Mouse (Mus musculus): ENCODE measurements at regions not wholly inside any gene's neighbourhood (a gene's known extent, or its start where the extent isn't known, plus 50 kb on each side); places are given as distances from the start of the nearest gene placed in this dataset.

DNA sequence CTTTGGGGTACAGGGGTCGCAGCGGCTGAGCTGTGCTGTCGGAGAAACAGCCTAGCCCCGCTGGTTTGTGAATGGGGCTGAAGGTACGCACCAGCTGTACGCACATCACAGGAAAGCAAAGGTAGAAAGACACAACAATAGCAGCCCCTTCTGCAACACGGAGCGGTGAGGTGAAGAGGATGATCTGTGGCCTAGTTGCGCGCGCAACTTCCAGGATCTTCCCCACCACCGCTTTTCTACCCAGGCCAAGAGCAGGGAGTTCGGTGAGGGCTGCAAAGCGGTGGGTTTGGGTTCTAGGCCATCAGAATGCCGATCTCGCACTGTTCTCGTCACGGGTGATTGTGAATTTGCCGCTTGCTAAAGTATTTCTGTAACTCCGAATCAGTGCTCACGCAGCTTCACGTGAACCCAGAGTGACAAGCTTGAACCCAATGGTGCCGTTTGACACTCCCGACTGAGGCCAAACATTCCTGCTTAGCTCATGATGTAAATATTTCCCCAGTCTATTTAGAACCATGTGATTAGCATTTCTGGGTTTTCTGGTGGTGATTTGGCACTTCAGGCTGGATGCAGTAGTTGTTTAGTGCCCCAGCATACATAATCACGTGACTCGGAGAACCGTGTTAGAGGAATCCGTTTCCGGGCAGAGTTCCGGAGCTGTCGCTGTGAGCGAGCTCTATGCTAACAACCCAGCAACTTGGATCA is 54.7 kb downstream of the Cryaa start:
- WGBS = 94% methylated on average over 32 of the region's 32 CpGs
- Histone ChIP-seq H3K9ac (ENCODE audit: low read depth, low read length) (no peak overlapping the region), H3K4me1 (replicated peaks; ENCODE audit: control insufficient read depth, insufficient read depth, low read length) (no peaks in the 10 kb centered on the region), H3K4me3 (ENCODE audit: low read depth, low read length) (no peak overlapping the region), H3K27ac (ENCODE audit: low read depth, low read length) (no peak overlapping the region), H3K4me2 (replicated peaks; ENCODE audit: low read depth, low read length) (no peak overlapping the region), H3K27me3 (ENCODE audit: control insufficient read depth, insufficient read depth, low read length) (no peaks in the 10 kb centered on the region), H3K36me3 (ENCODE audit: control insufficient read depth, insufficient read depth, low read length) (no peaks in the 10 kb centered on the region), H3K9me3 (ENCODE audit: control insufficient read depth, low read length) (no peaks in the 10 kb centered on the region)
- no peak for ATAC-seq (ENCODE audit: low FRiP score)
- no peak for DNase-seq (ENCODE audit: low spot score)

DNA sequence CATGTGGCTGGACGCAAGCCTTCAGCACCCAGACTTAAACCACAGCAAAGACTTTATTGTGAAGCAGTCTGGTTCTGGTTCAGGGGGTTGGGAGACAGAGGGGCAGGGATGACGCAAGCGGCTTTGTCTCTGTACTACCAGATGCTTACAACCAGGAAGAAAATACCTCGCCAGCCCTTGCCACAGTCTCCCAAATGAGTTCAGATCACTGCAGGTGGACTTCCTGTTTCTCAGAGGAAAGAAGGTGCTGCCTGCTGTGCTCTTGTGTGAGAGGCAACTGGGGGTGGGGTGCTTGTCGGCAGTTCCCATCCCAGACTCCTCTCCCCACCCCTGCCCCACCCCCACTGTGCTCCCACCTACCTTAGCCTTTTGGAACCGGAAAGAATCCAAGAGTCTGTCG is 56.9 kb downstream of the Cryaa start:
- Histone ChIP-seq H3K4me3 (ENCODE audit: low read depth, low read length) (no peak overlapping the region), H3K27me3 (ENCODE audit: control insufficient read depth, insufficient read depth, low read length) (no peaks in the 10 kb centered on the region), H3K9me3 (ENCODE audit: control insufficient read depth, low read length) (no peaks in the 10 kb centered on the region), H3K4me2 (replicated peaks; ENCODE audit: low read depth, low read length) (no peak overlapping the region), H3K27ac (ENCODE audit: low read depth, low read length) (no peak overlapping the region), H3K4me1 (replicated peaks; ENCODE audit: control insufficient read depth, insufficient read depth, low read length) (no peaks in the 10 kb centered on the region), H3K9ac (ENCODE audit: low read depth, low read length) (no peak overlapping the region), H3K36me3 (ENCODE audit: control insufficient read depth, insufficient read depth, low read length) (no peaks in the 10 kb centered on the region)
- ATAC-seq (ENCODE audit: low FRiP score) (no peak), DNase-seq (ENCODE audit: low spot score) (no peak)
- 35% methylated on average over 7 of the region's 7 CpGs for WGBS

DNA sequence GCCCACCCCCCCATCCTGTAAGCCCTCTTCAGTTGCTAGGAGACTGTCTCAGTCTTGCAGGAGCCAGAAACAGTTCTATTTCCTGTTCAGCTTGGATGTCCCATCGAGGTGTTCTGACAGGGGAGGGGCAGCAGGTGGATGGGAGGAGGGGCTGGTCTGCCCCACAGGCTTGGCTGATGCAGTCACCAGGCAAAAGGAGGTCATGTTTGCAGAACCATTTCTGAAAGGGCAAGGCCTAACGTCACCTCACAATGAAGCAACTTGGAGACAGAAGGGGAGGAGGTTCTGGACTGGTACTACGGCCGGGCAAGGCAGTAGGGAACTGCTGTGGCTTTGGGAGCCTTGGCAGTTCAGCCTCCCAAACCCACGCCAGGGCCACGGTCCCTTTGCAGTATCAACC is 59.1 kb downstream of the Cryaa start:
- Histone ChIP-seq H3K36me3 (ENCODE audit: control insufficient read depth, insufficient read depth, low read length) (no peaks in the 10 kb centered on the region), H3K9ac (ENCODE audit: low read depth, low read length) (no peak overlapping the region), H3K27me3 (ENCODE audit: control insufficient read depth, insufficient read depth, low read length) (no peaks in the 10 kb centered on the region), H3K27ac (ENCODE audit: low read depth, low read length) (no peak overlapping the region), H3K4me3 (ENCODE audit: low read depth, low read length) (no peak overlapping the region), H3K4me1 (replicated peaks; ENCODE audit: control insufficient read depth, insufficient read depth, low read length) (no peaks in the 10 kb centered on the region), H3K4me2 (replicated peaks; ENCODE audit: low read depth, low read length) (no peak overlapping the region), H3K9me3 (ENCODE audit: control insufficient read depth, low read length) (no peaks in the 10 kb centered on the region)
- ATAC-seq (ENCODE audit: low FRiP score) = no peak
- no peak for DNase-seq (ENCODE audit: low spot score)
- 85% methylated on average over 6 of the region's 6 CpGs for WGBS

DNA sequence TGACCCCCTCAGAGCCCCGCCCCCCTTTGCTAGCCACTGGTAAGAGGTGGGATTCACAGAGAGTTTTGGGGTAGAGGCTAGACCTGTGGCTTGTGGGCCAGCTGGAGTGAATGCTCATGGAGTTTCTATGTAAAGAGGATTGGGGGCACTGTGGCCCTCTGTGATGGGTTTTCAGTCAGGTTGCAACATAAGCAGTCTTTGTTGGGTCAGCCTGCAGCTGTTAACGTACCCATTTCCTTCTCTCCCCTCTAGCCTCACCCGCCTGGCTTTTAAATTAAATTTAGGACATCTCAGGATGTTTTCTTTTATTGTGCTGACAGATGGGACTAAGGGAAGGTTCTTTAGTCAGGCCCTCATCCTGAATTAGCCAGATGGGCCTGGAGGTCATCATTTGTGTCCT is 60.6 kb downstream of the Cryaa start:
- 69% methylated on average over 3 of the region's 3 CpGs for WGBS
- DNase-seq (ENCODE audit: low spot score) (no peak), ATAC-seq (ENCODE audit: low FRiP score) (no peak)
- no peaks in the 10 kb centered on the region for H3K9me3 ChIP-seq (ENCODE audit: control insufficient read depth, low read length)
- no peaks in the 10 kb centered on the region for H3K27me3 ChIP-seq (ENCODE audit: control insufficient read depth, insufficient read depth, low read length)
- H3K9ac ChIP-seq (ENCODE audit: low read depth, low read length) = no peak overlapping the region
- H3K36me3 ChIP-seq (ENCODE audit: control insufficient read depth, insufficient read depth, low read length) = no peaks in the 10 kb centered on the region
- no peaks in the 10 kb centered on the region for H3K4me1 ChIP-seq (replicated peaks; ENCODE audit: control insufficient read depth, insufficient read depth, low read length)
- no peak overlapping the region for H3K4me2 ChIP-seq (replicated peaks; ENCODE audit: low read depth, low read length)
- H3K4me3 ChIP-seq (ENCODE audit: low read depth, low read length) = no peak overlapping the region
- no peak overlapping the region for H3K27ac ChIP-seq (ENCODE audit: low read depth, low read length)

DNA sequence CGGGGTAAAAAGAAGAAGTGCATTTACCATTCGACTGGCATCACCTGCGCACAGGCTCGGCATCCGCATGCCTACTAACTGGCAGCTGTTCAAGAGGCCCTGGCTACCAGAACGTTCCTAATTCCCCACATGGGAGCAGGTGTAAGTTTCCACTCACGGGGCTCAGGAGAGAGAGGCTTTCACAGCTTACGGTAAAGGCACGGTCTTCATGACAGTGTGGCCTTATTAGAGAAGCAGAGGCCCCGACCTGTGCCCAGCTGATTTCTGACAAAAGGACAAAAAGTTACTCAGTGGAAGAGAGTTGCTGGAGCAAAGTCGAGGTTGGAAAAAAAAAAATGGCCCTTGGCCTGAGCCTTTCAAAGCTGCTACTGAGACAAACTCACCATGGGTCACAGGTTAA is 62.0 kb downstream of the Cryaa start:
- no peak overlapping the region for H3K4me2 ChIP-seq (replicated peaks; ENCODE audit: low read depth, low read length)
- H3K4me1 ChIP-seq (replicated peaks; ENCODE audit: control insufficient read depth, insufficient read depth, low read length) = no peaks in the 10 kb centered on the region
- no peak overlapping the region for H3K27ac ChIP-seq (ENCODE audit: low read depth, low read length)
- H3K4me3 ChIP-seq (ENCODE audit: low read depth, low read length) = no peak overlapping the region
- 69% methylated on average over 11 of the region's 11 CpGs for WGBS
- no peaks in the 10 kb centered on the region for H3K27me3 ChIP-seq (ENCODE audit: control insufficient read depth, insufficient read depth, low read length)
- no peaks in the 10 kb centered on the region for H3K9me3 ChIP-seq (ENCODE audit: control insufficient read depth, low read length)
- H3K36me3 ChIP-seq (ENCODE audit: control insufficient read depth, insufficient read depth, low read length) = no peaks in the 10 kb centered on the region
- no peak for ATAC-seq (ENCODE audit: low FRiP score)
- H3K9ac ChIP-seq (ENCODE audit: low read depth, low read length) = no peak overlapping the region
- DNase-seq (ENCODE audit: low spot score) = no peak

DNA sequence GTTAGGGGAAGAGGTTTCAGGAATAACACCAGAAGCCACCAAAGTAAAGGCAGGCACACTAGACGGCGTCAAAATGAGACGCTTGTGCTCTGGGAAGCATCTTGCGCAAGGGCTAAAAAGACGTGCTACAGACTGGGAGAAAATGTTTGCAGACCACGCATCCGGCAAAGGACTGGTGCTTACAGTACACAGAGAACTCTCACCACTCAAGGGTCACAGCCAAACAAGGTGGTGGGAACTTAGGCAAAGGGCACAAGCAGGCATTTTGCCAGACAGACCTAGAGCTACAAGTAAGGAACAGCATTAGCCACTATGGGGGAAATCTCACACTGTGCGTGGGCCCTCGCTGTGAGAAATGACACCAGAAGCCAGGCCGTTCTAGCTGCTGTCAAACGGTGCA is 62.5 kb downstream of the Cryaa start:
- H3K27ac ChIP-seq (ENCODE audit: low read depth, low read length) = no peak overlapping the region
- no peak overlapping the region for H3K4me2 ChIP-seq (replicated peaks; ENCODE audit: low read depth, low read length)
- no peak overlapping the region for H3K4me3 ChIP-seq (ENCODE audit: low read depth, low read length)
- H3K9ac ChIP-seq (ENCODE audit: low read depth, low read length) = no peak overlapping the region
- DNase-seq (ENCODE audit: low spot score) (no peak), ATAC-seq (ENCODE audit: low FRiP score) (no peak)
- H3K4me1 ChIP-seq (replicated peaks; ENCODE audit: control insufficient read depth, insufficient read depth, low read length) = no peaks in the 10 kb centered on the region
- WGBS = 71% methylated on average over 11 of the region's 11 CpGs
- H3K27me3 ChIP-seq (ENCODE audit: control insufficient read depth, insufficient read depth, low read length) = no peaks in the 10 kb centered on the region
- H3K9me3 ChIP-seq (ENCODE audit: control insufficient read depth, low read length) = no peaks in the 10 kb centered on the region
- H3K36me3 ChIP-seq (ENCODE audit: control insufficient read depth, insufficient read depth, low read length) = no peaks in the 10 kb centered on the region

DNA sequence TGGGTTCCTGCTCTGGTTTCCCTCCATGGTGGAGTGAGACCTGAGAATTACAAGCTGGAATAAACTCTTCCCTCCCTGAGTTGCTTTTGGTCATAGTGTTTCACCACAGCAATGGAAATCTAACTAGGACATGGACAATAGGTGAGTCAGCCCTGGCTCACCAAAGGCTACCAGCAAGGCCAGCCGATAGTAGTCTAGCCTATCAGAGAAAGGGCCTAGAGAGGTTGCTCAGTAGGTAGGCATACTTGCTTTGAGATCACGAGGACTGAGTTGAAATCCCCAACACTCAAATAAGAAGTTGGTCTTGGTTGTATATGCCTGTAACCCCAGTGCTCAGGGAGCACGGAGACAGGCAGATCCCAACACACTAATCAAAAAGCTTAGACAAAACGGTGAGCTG is 66.0 kb downstream of the Cryaa start:
- WGBS = 89% methylated on average over 4 of the region's 4 CpGs

DNA sequence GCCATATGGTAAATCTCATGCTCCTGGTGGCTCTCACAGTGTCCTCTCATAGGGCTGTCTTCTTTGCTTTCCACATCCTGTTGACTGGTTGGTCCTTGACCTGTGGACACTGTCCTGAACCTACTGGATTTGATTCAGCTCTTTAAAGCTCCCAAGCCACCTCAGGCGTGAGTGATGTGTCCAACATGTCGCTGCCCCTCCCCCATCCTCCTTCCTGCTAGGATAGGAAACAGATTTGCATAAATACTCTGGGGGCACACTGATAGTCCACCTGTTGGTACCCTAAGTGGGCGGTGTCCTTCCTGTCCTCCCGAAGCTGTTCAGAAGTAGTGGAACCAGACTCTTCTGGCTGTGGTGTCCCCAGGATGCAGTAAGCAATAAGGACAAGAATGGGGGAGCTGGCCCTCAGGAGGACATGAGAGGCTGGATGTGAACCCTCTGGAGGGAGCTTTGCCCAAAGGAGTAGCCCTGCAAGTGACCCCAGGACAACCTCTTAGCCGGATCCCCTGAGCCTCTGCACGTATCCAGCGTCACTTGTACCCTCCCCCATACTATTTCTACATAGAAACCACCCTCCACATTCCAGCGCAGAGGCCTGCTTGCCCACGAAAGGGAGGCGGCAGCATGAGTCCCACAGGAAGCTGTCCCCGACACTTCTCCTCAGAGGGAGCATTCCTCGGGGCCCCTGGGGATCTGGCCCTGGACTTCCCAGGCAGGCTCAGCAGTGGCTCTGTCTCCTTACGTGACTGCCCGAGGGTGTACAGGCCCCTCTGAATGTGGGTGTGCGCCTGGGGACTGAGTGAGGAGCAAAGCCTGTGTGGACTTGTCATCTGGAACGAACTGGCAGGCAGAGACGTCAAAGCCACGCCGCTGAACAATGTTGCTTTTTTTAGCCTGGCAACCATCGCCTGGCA is 68.8 kb downstream of the Cryaa start:
- Histone ChIP-seq H3K9me3 (ENCODE audit: control insufficient read depth, low read length) (no peaks in the 10 kb centered on the region), H3K4me2 (replicated peaks; ENCODE audit: low read depth, low read length) (no peak overlapping the region), H3K4me1 (replicated peaks; ENCODE audit: control insufficient read depth, insufficient read depth, low read length) (no peaks in the 10 kb centered on the region), H3K9ac (ENCODE audit: low read depth, low read length) (no peak overlapping the region), H3K27me3 (ENCODE audit: control insufficient read depth, insufficient read depth, low read length) (no peaks in the 10 kb centered on the region), H3K27ac (ENCODE audit: low read depth, low read length) (no peak overlapping the region), H3K4me3 (ENCODE audit: low read depth, low read length) (no peak overlapping the region), H3K36me3 (ENCODE audit: control insufficient read depth, insufficient read depth, low read length) (no peaks in the 10 kb centered on the region)
- 50% methylated on average over 20 of the region's 20 CpGs for WGBS
- no peak for DNase-seq (ENCODE audit: low spot score)
- no peak for ATAC-seq (ENCODE audit: low FRiP score)

More for the DNA sequence above, 66.0 kb downstream of the Cryaa start:
- Histone ChIP-seq H3K27me3 (ENCODE audit: control insufficient read depth, insufficient read depth, low read length) (no peaks in the 10 kb centered on the region), H3K4me2 (replicated peaks; ENCODE audit: low read depth, low read length) (no peak overlapping the region), H3K9ac (ENCODE audit: low read depth, low read length) (no peak overlapping the region), H3K9me3 (ENCODE audit: control insufficient read depth, low read length) (no peaks in the 10 kb centered on the region), H3K36me3 (ENCODE audit: control insufficient read depth, insufficient read depth, low read length) (no peaks in the 10 kb centered on the region), H3K4me1 (replicated peaks; ENCODE audit: control insufficient read depth, insufficient read depth, low read length) (no peaks in the 10 kb centered on the region), H3K27ac (ENCODE audit: low read depth, low read length) (no peak overlapping the region), H3K4me3 (ENCODE audit: low read depth, low read length) (no peak overlapping the region)
- no peak for DNase-seq (ENCODE audit: low spot score)
- no peak for ATAC-seq (ENCODE audit: low FRiP score)

DNA sequence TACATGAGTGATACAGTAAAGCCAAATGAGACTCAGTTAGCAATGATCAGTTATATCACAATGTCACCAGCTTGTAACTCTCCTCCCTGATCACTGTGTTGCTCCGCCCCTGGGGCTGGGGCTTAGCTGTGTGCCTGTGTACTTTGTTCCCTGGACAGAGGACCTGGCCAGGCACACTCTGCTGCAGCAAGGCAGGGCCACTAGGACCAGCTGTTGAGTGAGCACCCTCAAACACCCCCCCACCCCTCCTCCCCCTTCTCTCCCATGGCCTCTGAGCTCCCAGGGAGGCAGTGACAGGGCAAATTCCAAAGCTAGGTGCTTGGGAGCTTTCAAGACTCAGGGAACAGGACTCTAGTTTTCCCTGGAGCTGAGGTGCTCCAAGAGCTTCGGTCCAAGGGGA is 70.0 kb downstream of the Cryaa start:
- H3K9ac ChIP-seq (ENCODE audit: low read depth, low read length) = no peak overlapping the region
- no peaks in the 10 kb centered on the region for H3K4me1 ChIP-seq (replicated peaks; ENCODE audit: control insufficient read depth, insufficient read depth, low read length)
- no peaks in the 10 kb centered on the region for H3K27me3 ChIP-seq (ENCODE audit: control insufficient read depth, insufficient read depth, low read length)
- H3K4me2 ChIP-seq (replicated peaks; ENCODE audit: low read depth, low read length) = no peak overlapping the region
- no peaks in the 10 kb centered on the region for H3K36me3 ChIP-seq (ENCODE audit: control insufficient read depth, insufficient read depth, low read length)
- H3K9me3 ChIP-seq (ENCODE audit: control insufficient read depth, low read length) = no peaks in the 10 kb centered on the region
- 85% methylated on average over 2 of the region's 2 CpGs for WGBS
- H3K27ac ChIP-seq (ENCODE audit: low read depth, low read length) = no peak overlapping the region
- ATAC-seq (ENCODE audit: low FRiP score) (no peak), DNase-seq (ENCODE audit: low spot score) (no peak)
- H3K4me3 ChIP-seq (ENCODE audit: low read depth, low read length) = no peak overlapping the region

Measured in hindbrain, embryonic 11.5 days (tissue).